Mouse (Mus musculus) retina, embryonic 14.5 days (tissue): Measurements from ENCODE around the gene Celf5.
"Not testable (repeated sequence)": the region's sequence is repeated elsewhere in the genome, so short reads cannot be mapped to it uniquely, and the experiment has no call there.

Source experiments
- DNase-seq: peaks from one replicate; pipeline ENCODE4 v3.0.0-alpha.2; 2015; ENCODE audit warnings: low spot score

The Celf5 gene

GRCm38 (mm10) chr10:81452237-81452946, 30.1 kb downstream of the Celf5 start:
- DNase-seq = no peak

DNA sequence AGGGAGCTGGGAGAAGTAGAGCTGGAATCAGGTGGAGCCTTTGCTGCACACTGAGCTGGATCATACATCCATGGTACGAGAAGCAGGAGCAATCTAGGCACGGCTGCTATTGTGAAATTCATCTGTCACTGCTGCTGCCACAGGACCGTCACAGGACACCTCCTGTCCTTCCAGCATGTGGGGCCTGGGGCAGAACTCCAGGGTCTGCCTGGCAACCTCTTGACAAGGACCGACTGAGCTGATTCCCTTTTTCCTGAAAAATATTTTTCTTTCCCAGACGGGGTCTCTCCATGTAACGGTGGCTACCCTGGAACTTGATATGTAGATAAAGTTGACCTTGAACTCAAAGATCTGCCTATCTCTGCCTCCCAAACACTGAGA, 31.2 kb downstream of the Celf5 start:
- DNase-seq = no peak

- DNase-seq = no peak
These were observed 31.7 kb downstream of the Celf5 start for GRCm38 (mm10) chr10:81450641-81451364.

DNA sequence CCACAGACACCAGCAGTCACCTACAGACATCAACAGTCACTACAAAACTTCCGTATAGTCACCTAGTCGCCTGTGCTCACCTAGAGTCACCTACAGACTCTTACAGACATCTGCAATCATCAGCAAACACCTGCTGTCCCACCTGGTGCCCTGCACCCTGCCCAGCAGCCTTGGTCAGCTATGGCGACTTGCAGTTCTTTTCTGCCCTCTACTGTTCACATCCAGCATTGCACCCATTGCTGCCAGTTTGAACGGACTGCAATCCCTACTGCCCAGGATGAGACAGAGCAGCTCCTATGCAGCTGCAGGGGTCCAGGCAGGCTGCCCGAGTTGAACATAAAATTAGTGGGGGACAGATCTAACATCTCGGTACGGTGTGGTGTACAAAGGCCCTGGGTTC, 32.4 kb downstream of the Celf5 start:
- peak; percentile 95 for DNase-seq

DNA sequence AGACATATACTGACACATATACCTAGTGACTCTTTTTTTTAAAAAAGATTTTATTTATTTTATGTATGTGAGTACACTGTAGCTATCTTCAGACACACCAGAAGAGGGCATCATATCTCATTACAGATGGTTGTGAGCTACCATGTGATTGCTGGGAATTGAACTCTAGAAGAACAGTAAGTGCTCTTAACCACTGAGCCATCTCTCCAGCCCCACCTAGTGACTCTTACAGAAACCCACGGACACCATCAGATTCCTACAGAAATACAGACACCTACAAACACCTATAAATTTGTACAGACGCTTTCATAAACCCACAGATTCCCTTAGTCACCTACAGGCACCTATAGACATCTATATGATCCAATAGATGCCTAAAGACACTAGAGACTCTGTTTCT, 37.0 kb downstream of the Celf5 start:
- not testable (repeated sequence) for DNase-seq

- DNase-seq = peak; percentile 57
These were observed 41.5 kb downstream of the Celf5 start for GRCm38 (mm10) chr10:81441019-81441418.

DNA sequence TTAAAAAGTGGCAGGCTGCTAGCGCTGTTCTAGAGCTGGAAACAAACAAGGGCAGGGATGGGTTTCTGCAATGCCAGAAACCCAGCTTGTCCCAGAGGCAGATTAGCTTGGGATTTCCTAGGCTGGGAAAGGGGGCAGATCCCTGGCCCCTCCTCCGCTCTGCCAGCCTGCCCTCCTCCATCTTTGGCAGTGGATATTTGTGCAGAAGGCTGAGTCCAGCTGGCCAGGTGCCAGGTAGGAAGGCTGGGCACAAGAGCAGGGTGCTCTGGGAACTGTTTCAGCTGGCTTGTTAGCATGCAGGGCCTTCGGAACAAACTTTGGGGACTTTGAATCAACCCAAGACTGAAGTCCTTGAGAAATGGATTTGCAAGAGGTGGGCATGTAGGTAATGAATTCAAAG, 47.1 kb downstream of the Celf5 start:
- no peak for DNase-seq

DNA sequence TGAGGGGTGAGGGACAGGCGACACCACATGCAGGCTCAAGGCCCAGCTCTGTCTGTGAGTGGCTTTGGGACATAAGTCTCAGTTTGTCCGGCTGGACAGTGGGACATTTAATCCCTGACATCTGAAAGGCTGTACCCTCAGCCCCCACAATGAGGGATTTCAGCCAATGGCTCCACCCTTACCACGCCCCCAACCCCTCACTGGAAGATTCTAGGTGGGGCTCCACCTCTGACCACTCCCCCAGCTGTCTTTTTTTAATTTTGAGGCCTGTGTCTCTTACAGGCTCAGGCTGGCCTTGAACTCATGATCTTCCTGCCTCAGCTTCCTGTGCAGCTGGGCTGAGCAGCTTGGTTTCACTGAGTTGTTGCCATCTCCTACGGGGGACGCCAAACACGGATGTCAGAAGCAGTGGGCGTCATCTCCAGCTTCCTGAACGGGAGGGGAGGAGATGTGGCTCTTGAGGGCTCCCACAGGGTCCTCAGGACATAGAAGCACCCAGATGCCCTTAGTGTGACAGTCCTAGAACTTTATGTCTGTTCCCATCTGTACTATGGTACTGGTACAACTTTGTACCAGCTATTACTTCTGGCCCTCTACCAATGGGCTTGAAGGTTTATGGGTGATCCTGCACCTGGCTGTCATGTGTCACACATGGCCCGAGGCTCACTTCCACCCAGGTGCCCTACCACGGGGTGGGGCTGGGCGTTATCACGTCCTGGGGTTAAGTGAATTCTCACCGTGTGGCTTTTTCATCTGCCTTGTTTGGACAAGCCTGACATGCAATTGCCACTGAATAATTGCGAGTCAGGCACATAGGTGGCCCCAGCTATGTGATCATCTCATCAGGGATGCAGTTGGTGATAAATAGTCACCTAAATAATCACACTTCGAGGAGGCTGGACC, 47.9 kb downstream of the Celf5 start:
- DNase-seq = no peak

DNA sequence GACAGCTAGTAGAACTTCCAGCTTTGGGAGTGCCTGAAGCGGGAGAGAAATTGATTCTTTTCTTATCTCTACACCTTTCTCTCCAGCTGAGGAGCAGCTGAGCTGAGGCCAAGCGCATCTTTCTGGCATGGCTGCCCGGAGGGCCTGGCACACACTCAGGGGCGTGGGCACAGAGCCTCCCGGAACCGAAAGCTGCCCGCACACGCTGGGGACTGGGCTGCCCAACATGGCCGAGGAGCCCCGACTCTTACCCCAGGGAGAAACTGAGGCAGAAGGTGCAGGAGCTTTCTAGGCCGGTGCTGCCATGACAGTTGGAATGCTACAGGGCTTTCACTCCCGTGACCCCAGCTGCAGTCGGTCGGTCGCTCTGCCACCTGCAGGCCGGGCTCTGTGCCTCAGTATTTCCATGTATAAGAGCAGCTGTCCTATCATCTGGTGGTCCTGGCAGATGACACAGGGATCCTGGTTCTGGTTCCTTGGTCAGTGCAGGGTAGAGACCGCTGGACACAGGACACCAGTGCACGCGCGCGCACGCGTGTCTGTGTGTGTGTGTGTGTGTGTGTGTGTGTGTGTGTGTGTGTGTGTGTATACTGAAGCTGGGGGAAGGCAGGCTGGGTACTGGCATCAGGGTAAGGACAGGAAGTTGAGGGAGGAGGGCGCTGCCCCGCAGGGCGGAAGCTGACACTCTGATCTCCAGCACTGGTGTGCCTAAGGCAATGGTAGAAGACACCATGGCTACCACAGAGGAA, 48.8 kb downstream of the Celf5 start:
- no peak for DNase-seq

DNA sequence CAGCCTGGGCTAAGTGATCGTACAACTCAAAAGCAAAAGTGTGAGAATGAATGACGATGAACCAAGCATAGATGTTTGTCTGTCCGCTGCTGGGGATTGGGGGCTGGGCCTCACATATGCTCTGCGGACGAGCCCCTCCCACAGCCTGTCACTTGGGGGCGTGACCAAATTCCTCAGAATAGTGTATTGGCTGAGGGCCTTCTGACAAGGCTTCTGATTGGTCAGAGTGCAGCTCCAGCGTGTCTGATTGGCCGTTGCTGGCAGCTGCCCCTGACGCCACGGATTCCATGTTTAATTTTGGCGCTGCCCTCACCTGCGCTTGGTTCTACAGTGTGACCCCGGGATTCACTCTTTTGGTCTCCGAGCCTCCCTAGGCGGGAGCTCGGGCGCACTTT, 49.6 kb downstream of the Celf5 start:
- DNase-seq = peak; percentile 95

- DNase-seq = no peak
These were observed 50.2 kb downstream of the Celf5 start for GRCm38 (mm10) chr10:81432169-81432867.

DNA sequence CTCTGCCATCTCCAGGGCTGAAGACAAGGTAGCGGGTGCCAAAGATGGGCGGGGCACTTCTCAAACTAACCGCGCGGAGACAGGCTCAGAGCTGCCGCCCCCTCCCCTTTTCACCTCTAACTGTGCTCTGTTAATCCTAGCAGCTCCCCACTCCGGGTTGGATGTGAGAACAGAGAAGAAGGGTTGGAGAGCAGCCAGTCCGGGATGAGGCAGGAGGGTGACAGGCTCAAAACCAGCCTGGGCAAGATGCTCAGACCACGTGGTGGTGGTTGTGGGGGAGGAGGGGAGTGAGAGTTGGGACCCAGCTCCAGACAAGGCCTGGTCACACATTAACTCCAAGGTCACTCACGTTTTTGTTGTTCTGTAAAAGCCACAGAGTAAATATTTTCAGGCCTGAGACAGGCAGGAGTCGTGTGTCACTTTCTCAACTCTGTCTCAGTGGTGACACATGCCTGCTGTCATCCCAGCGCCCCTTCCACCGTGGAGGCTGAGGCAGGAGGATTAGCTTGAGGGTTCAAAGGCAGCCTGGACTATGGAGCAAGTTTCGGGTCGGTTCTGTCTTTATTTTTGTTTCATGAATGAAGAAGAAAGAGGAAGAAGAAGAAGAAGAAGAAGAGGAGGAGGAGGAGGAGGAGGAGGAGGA, 50.9 kb downstream of the Celf5 start:
- DNase-seq = no peak

- DNase-seq = no peak
These were observed 51.5 kb downstream of the Celf5 start for GRCm38 (mm10) chr10:81430831-81431525.

GRCm38 (mm10) chr10:81430141-81430830, 52.2 kb downstream of the Celf5 start:
- peak; percentile 82 for DNase-seq

DNA sequence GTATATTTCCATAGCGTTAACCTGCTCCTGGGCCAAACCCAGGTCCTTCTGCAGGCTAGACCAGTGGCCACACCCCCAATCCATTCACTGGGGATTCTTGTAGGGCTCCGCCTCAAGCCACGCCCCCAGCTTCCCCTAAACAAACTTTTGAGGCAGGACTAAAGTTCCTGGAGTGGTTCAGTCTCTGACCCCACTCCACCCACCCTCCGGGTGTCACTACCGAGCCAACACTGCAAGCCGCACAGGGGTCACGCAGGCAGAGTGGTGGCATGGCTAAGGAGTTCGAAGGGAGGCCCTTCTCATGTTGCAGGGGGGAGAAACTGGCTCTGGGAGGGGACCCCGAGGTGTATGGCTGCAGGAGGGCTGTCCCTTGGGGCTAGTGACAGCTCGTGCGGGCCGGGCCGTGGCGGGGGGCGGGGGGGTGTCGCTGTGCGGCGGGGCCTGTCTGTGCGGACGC, 52.9 kb downstream of the Celf5 start:
- peak; percentile 83 for DNase-seq

GRCm38 (mm10) chr10:81429092-81429491, 53.4 kb downstream of the Celf5 start:
- no peak for DNase-seq

DNA sequence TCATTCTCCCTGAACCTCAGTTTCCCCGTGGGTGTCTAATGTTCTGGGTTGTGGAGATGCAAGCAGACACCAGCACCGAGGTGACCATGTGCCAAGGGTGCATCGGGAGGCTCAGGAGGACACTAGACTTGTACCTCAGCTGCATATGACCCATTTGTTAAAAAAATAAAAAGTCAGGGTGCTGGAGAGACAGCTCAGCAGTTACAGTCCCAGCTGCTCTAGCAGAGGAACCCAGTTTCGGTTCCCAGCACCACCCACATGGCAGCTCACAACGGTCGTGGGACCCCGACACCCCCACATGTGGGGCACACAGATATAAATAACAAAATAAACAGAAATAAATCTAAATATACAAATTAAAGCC, 54.0 kb downstream of the Celf5 start:
- no peak for DNase-seq

GRCm38 (mm10) chr10:81427804-81428506, 54.6 kb downstream of the Celf5 start:
- DNase-seq = no peak

GRCm38 (mm10) chr10:81427327-81427726, 55.2 kb downstream of the Celf5 start:
- DNase-seq = no peak
